Mouse (Mus musculus): ENCODE results near the gene Orc5. TPM values are rescaled to one million over a fixed set of nuclear protein-coding genes. Genes with fewer than 3 reads are reported as not detected.
A peak's percentile ranks its signal among the peaks of the same experiment; 100 is the strongest.

Orc5 gene
- polyA plus RNA-seq, 1 experiment from 2014 or later: 39.7 TPM

DNA sequence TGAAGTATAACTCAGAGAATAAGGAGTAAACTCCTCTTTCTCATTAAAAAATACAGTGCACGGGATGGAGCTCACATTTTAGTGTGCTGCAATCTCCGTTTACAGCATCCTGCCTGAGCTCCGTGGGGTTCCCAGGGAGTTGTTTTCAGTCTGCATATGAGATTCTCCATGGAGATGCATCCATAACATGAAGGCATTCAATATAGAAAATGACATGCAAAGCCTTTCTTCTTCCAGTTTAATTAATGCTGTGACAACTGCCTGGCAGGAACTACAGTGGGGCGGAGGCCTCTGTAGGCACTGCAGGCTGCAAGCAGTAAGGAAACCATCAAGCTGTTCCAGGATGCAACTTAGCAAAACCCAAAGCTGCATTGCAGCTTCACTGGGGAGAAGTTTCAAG lies 79.0 kb downstream of the Orc5 start:
- H3K9ac ChIP-seq (replicated peaks): no peak overlapping the region
- H3K27ac ChIP-seq (replicated peaks): no peak overlapping the region
- no peak overlapping the region for H3K4me3 ChIP-seq
- H3K4me1 ChIP-seq: peaks cover 6% of the 10 kb centered on the region
- peak; percentile 61; the same call in 1 of the 2 replicates for ATAC-seq (replicated peaks)
- H3K27me3 ChIP-seq: no peaks in the 10 kb centered on the region
- no peak overlapping the region for H3K4me2 ChIP-seq (replicated peaks)
- WGBS: 25% methylated on average over 4 of the region's 4 CpGs
- no peaks in the 10 kb centered on the region for H3K36me3 ChIP-seq
- no peaks in the 10 kb centered on the region for H3K9me3 ChIP-seq

DNA sequence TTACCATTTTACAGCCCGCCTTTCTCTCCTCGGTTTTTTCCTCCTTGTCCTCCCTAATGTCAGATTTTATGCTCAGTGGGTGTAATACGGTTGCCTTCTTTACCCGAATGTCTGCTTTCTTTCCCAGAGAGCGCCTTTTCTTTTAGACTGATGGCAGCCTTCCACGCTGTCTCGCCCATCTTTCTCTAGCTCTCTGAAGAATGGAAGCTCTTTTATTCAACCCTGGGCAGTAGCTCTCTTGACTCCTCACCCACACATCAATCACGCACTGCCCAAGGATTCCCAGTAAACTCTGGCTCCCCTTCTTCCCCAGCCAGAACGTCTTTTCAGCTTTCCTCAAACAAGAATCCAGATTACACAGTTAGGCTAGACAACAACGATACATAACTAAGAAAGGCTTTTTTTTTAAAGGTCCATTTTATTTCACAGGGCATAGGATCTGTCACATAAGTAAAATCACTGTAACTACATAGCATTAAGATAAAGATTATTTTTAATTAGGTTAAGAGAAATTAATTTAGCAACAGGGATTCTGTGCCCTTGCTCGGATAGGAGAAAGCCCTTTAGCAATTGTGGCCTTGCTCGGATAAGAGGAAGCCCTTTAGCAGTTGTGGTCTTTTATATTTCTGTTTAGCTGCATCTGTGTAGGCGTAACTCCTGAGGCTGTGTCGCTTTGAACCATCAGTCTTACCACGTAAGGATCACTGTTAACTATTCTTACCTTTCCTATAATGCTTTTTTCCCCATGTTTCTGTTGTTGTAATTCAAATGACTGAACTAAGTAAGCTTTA lies 97.2 kb downstream of the Orc5 start:
- Histone ChIP-seq H3K36me3 (no peaks in the 10 kb centered on the region), H3K27me3 (no peaks in the 10 kb centered on the region), H3K9me3 (no peaks in the 10 kb centered on the region), H3K4me2 (replicated peaks) (no peak overlapping the region), H3K4me1 (no peaks in the 10 kb centered on the region), H3K4me3 (no peak overlapping the region), H3K9ac (replicated peaks) (no peak overlapping the region), H3K27ac (replicated peaks) (no peak overlapping the region)
- no peak for ATAC-seq (replicated peaks)
- WGBS: 55% methylated on average over 15 of the region's 15 CpGs

DNA sequence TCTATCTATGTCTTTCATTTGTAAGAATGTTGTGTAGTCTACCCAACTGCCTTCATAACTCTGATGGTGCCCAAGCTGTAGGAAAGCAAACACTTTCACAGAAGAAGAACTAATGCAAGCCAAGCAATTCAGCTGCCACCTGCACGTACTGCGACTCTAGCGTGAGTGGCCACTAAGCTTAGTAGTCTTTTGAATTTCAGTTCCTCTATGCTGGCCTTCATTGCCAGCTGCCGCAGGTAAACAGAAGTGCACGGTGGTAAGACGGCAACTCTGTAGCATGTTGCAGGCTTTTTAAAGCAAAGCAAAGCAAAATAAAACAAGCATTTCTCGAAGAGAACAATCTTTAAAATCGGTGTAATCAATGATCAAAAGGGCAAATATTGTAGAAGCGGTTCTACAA lies 97.8 kb downstream of the Orc5 start:
- H3K27me3 ChIP-seq: no peaks in the 10 kb centered on the region
- H3K36me3 ChIP-seq: no peaks in the 10 kb centered on the region
- WGBS: 89% methylated on average over 9 of the region's 9 CpGs
- H3K4me1 ChIP-seq: no peaks in the 10 kb centered on the region
- H3K4me2 ChIP-seq (replicated peaks): no peak overlapping the region
- H3K9me3 ChIP-seq: no peaks in the 10 kb centered on the region
- ATAC-seq (replicated peaks): no peak
- no peak overlapping the region for H3K27ac ChIP-seq (replicated peaks)
- no peak overlapping the region for H3K4me3 ChIP-seq
- no peak overlapping the region for H3K9ac ChIP-seq (replicated peaks)

GRCm38 (mm10) chr5:22451764-22452163 lies 98.5 kb downstream of the Orc5 start:
- H3K9me3 ChIP-seq: no peaks in the 10 kb centered on the region
- H3K36me3 ChIP-seq: no peaks in the 10 kb centered on the region
- WGBS: 73% methylated on average over 3 of the region's 3 CpGs
- no peaks in the 10 kb centered on the region for H3K27me3 ChIP-seq
- H3K9ac ChIP-seq (replicated peaks): no peak overlapping the region
- ATAC-seq (replicated peaks): no peak
- no peaks in the 10 kb centered on the region for H3K4me1 ChIP-seq
- no peak overlapping the region for H3K4me3 ChIP-seq
- no peak overlapping the region for H3K4me2 ChIP-seq (replicated peaks)
- no peak overlapping the region for H3K27ac ChIP-seq (replicated peaks)

- whole genome bisulfite sequencing: 86% methylated on average over 3 of the region's 3 CpGs
- Histone ChIP-seq H3K4me3 (no peak overlapping the region), H3K27me3 (no peaks in the 10 kb centered on the region), H3K9me3 (no peaks in the 10 kb centered on the region), H3K4me1 (no peaks in the 10 kb centered on the region), H3K27ac (replicated peaks) (no peak overlapping the region), H3K9ac (replicated peaks) (no peak overlapping the region), H3K4me2 (replicated peaks) (no peak overlapping the region), H3K36me3 (no peaks in the 10 kb centered on the region)
- ATAC-seq (replicated peaks): no peak
These were observed 100.7 kb downstream of the Orc5 start for GRCm38 (mm10) chr5:22449492-22449891.

Other genes with a start within 250 kb of the Orc5 start
- gene Reln, start 205.7 kb downstream of the Orc5 start, polyA plus RNA-seq (2015; fragmentation: Nextera tagmentation; extraction: Ambion mirVana): 46.7 and 47.6 TPM in 2 replicates
- gene Lhfpl3, start 195.6 kb upstream of the Orc5 start, polyA plus RNA-seq (2015; fragmentation: Nextera tagmentation; extraction: Ambion mirVana): 11.1 and 11.5 TPM in 2 replicates